Mouse (Mus musculus) B cell, adult 2 months (primary cell): ENCODE measurements around the gene Pdzd2.
A peak's percentile ranks its signal among the peaks of the same experiment; 100 is the strongest.

Source experiments
- DNase-seq, 2 experiments: peaks; one replicate each; pipeline ENCODE4 v3.0.0; 2022

The Pdzd2 gene

GRCm38 (mm10) chr15:12518370-12518973, 221.3 kb downstream of the Pdzd2 start:
- DNase-seq = no peak

DNA sequence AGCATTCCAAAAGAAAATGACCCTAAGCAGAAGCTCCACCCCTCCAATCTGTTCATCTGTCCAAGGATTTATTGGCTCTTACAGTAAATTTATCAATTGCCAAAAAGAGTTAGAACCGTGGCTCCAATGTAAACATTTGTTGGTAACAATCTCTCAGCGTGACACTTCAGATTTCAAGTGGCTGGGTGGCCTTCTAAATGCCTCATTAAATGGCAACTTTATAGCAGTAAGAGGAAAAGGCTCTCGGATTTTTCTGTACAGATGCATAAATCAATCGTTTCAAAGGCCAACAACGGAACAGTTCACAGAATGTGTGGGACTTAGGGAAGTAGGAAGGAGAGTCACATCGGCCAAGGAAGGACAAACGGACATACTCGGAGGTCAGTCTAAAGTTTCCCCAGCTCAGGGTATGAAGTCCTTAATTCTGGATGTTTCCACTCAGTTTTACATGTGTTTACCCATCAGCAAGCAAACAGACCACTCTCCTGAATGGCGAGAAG, 222.4 kb downstream of the Pdzd2 start:
- no peak for DNase-seq

DNA sequence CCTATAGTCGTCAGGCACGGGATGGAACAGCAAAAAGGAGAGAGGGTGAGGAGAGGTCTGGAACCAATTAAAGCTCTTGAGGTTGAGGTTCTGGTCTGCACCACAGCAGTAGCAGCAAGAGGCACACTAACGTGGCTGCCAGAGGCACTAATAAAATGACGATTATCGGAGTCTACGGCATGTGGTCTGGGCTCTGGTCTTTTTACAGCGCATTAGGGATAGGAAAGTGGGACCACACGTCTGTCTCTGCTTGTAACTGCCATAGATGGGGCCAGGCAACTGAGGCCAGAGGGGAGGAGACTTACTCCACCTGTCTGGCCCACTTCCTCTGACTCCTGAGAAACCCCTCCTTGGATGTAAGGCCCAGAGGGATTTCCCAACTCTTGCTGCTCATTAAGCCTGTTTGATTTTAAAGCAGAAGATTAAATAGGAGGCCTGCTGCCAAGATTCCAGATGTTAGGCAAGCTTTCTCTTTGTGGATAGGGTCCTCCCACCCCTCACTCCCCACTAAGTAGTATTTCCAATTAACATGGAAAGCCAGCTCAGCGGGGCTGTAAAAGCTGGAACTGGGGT, 224.4 kb downstream of the Pdzd2 start:
- DNase-seq = no peak

GRCm38 (mm10) chr15:12513526-12513925, 226.2 kb downstream of the Pdzd2 start:
- DNase-seq = no peak

DNA sequence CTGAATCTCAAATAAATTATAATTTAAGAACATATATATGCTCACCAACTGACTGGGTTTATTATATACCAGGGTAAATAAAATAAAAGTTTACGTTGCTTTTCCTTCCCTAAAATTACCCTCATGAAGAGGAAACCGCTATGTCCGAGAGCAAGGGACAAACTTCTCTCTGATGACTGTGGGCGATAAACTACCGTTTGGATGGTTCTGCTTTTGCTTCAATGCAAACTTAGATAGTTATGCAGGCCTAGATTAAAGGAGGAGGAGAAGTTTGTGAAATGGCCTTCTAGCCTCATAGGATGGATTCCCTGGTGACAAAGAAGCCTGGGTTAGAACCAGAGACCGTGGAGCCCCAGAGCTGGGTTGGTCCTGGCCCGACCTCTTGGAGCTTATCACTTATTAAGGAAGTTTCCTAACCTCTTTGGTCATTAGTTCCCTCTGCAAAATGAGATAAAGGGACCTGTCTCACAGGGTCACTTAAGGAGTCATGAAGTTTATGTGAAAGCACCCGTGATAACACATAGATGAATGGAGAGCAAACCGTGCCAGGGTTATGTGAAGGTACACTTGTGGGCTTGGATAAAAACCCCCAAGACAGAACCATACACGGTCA, 230.9 kb downstream of the Pdzd2 start:
- no peak for DNase-seq

DNA sequence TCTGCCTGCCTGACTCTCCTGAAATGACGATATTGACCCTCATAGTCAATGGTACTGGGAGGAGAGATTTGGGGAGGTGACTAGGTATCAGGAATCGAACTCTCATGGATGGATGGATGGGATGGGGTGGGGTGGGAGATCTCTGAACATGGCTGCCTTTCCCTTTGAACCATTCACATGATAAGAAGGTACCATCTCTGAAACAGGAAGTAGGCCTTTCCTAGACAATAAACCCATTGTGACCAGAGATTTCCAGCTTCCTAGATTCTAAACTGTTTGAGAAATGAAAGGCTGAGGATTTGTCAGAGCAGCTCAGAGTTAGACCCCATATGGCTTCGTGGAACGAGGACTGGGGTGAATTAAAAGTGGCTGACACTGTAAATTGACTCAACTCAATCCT, 232.2 kb downstream of the Pdzd2 start:
- no peak for DNase-seq

- no peak for DNase-seq
Measured at GRCm38 (mm10) chr15:12506514-12506913, 233.2 kb downstream of the Pdzd2 start.

- DNase-seq = no peak
Measured at GRCm38 (mm10) chr15:12506085-12506484, 233.6 kb downstream of the Pdzd2 start.

DNA sequence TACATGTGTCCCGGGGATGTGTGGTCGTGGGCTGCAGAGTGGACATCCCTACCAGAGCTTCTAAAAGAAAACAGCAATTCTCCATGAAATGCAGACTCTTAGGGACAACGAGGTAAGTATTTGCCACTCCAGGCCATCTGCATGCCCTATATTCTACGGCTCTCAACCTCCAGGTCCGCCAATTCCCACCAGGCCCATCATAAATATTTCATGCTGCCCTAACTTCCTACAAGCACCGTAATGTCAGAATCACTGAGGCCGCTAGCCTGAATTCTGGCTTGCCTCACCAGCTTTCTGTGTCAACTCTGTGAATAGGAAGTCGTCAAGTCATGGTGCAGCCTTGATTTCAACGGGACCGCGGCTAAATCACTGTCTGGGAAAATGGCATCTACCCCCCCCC, 234.2 kb downstream of the Pdzd2 start:
- DNase-seq = no peak

DNA sequence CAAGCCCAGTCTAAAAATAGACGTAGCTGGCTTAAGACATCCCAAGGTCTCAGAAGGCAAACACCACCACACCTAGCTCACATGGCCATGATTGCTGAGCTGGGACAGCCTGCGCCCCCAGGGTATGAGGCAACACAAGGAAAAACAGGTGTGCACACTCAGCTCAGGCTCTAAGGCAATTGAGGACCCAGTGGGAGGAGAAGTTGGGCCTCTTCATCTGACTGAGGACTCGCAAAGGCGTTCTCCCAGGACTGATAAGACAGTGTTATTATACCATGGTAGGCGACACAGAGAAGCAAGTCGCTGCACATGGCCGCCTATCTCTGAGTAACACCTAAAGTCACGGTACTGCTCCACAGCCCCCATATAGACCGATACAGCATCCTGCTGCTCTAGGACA, 235.8 kb downstream of the Pdzd2 start:
- DNase-seq = no peak

GRCm38 (mm10) chr15:12501924-12502548, 237.7 kb downstream of the Pdzd2 start:
- no peak for DNase-seq

DNA sequence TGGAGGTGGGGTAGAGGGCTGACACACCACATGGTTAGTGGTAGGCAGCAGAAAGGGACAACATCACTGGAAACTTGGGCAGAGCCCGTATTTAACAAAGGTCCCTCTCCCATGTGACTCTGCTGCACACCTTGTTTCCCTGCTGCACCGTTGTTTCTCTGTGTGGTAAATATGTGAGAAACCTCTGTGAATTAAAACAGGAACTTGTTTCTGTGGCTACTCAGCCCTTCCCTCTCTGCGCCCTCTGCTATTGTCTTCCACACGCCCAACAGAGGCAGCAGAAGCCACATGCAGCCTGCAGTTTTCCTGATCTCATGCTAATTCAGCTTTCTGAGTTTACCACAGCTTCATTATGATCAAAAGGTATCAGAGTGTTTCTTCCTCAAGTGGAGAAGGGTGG, 239.1 kb downstream of the Pdzd2 start:
- DNase-seq = no peak

- DNase-seq = no peak
Measured at GRCm38 (mm10) chr15:12494084-12494483, 245.6 kb downstream of the Pdzd2 start.

GRCm38 (mm10) chr15:12493258-12493657, 246.5 kb downstream of the Pdzd2 start:
- DNase-seq = no peak

GRCm38 (mm10) chr15:12490969-12491368, 248.8 kb downstream of the Pdzd2 start:
- DNase-seq = no peak

- no peak for DNase-seq
Measured at GRCm38 (mm10) chr15:12490527-12490926, 249.2 kb downstream of the Pdzd2 start.

DNA sequence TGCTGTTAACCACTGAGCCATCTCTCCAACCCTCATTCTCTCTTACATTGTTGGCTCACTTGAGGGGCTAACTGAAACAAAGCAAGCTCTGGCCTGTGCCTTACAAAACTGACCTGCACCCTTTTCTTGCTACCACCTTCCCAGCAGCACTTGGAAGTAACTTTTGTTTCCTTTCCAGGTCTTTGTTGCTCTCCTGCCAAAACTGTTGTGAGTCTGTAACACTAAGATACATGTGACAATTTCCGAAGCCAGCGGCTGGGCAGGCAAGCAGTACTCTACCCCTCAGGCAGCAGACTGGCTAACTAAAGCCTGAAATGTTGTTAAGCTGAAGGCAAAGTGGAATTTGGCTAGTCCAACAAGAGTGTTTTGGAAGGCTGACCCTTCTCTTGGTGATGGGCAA, 251.4 kb downstream of the Pdzd2 start:
- DNase-seq = no peak

DNA sequence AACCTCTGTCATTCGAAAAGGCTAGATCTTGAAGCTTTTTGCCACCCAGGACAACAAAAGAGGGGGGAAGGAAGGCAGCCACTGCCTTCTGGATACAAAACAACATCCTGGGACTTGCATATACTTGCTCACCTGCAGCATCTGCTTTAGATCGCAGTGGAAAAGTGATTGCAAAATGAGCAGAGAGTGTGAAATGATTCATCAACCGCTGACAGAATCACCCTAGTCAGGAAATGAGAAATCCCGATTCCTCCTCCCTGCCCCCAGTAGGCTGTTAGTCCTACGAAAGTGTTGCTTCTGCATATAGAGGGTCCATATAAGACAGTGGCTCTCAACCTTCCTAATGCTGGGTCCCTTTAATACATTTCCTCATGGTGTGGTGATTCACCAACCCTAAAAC, 258.5 kb downstream of the Pdzd2 start:
- no peak for DNase-seq

- DNase-seq = no peak
Measured at GRCm38 (mm10) chr15:12480369-12480768, 259.4 kb downstream of the Pdzd2 start.

DNA sequence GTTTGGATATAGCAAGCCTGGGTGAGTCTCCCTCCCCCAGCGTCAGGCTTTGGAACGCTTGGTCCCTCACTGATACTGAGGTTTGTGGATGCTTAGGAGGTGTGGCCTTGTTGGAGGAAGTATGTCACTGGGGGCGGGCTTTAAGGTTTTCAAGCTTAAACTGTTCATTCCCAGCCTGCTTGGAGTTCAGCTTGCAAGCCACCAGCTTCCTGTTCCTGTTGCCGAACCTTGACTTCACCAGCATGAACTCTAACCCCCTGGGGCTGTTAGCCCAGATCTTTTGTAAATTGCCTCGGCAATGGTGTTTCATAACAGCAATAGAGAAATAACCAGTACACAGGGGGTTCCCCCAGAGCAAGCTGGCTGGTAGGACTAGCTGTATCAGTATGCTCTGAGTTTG, 260.4 kb downstream of the Pdzd2 start:
- DNase-seq = peak; percentile 34 to 41

DNA sequence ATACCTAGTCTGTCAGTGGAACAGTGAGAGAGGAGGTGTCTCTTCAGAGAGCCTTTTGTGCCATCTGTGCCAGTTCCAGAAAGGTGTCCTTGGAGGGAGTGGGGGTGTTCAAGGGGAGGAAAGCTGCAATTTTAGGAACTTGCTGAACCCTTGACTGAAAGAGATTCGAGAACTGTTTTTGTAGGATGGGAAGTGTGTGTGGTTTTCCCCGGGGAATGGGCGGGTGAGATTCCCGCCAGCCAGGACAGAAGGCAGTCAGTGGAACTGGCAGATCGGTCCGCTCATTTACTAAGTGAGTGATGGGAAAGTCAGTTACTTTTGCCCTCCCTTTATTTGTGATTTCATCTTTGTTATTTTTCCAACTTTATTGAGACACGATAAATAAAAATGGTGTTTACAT, 266.1 kb downstream of the Pdzd2 start:
- no peak for DNase-seq

GRCm38 (mm10) chr15:12472646-12473045, 267.1 kb downstream of the Pdzd2 start:
- no peak for DNase-seq

GRCm38 (mm10) chr15:12470900-12471838, 268.6 kb downstream of the Pdzd2 start:
- DNase-seq = no peak
